Mouse (Mus musculus) kidney, postnatal 4 days (tissue): ENCODE measurements around the gene Tsc22d2.
A peak's percentile ranks its signal among the peaks of the same experiment; 100 is the strongest.
"Not testable (repeated sequence)": the region's sequence is repeated elsewhere in the genome, so short reads cannot be mapped to it uniquely, and the experiment has no call there.

Experiments
- DNase-seq, 2 experiments: peaks; one replicate each; pipeline ENCODE4 v3.0.0; 2021; ENCODE audit warnings: mixed read lengths in 2 of 2

The Tsc22d2 gene

DNA sequence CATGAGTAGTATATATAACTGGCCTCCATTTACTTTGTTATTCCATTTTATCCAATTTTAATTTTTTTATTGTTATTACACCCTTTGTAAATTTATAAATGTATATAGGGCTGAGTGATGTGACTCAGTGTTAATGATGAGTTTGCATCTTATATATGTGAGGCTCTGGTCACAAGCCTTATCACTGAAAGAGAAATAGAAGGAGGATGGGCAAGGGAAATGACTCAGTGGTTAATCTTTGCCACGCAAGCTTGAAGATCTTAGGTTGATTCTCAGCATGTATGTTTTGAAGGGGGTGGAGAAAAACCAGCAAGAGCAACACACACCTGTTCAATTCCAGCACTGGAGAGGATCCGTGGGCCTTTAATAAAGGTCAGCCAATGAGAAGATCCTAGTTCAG, 19.9 kb downstream of the Tsc22d2 start:
- no peak for DNase-seq

DNA sequence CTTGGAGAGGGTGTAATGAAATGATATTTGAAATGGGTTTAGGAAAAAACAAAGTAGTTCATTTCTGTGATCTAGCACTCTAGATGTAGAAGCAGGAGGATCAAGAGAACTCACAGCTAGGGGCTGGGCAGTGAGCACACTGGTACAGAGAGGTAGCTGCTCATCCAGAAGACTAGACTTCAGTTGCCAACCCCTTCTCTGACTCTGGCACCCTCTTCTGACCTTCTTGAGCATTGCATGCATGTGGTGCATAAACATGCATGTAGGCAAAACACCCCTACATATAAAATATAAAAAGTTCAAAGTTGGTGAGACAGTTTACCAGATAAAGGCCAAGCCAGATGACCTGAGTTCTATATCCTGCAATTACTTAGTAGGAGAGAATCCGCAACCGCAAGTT, 33.7 kb downstream of the Tsc22d2 start:
- peak; percentile 21 to 30 for DNase-seq

DNA sequence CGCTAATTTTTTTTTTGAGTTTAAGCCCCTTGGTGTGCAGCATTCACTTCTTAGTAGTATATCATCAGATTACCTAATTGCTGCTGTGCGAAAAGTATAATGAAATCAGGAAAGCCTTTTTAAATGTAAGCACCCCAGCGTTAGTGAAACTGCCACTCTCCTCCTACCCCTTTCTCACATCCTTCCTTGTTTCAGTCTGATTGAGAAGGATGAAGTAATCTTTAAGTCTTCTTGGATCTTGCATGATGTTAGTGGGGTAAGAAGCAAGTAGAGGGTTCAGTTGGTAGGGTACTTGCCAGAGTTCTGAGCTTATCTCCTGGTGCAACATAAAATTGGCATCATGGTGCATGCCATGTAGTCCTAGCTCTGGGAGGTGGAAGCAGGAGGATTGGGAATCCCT, 35.0 kb downstream of the Tsc22d2 start:
- DNase-seq: no peak

DNA sequence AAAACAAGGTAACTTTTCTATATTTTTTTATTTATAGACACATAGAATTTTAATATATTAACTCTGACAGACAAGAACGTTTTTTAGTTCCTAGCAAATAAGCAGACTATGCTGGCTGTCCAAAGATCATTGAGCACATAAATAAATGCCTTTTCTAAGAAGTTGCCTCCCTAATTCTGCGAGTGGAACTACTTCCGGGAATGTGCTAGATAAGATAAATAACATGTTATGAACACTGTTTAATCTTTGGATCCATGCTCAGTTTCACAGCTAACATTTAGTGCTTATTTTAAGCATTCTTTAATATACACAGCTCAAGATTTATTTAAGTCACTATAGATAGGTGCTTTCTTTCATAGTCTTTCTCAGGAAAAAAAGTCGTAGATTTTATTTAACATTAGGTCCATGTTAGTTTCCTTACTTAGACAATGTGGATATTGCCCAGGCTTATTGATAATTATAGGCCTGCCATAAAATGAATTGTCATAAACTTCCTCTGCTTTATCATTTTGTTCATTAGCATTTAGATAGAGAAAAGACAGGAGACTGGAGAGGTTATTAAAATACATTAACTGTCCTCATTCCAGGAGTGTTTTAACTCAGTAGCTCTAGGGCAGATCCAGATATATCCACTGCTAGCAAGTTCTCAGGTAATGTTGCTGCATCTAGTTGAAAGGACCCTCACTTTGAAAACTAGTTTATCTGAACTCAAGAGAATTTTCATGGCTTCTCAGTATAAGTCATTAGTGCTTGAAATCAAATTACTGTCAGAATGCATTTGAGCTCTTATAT, 40.1 kb downstream of the Tsc22d2 start:
- no peak for DNase-seq

DNA sequence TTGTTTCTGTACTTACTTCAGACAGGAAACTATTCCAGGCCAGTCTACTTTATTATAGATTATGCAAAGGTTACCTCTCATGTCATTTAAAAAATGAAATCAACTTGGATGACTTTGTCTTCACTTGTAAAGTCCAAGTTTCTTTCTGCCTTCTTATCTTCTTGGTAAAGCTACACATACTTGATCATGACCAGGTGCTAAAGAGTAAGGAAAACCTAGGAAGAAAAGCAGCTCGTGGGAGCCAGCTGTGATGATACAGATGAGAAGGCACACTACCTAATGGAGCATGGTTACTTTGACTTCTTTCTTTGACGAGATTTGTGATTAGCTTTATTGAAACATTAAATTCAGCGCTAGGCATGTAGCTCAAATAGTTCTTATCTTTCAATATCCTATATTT, 40.7 kb downstream of the Tsc22d2 start:
- DNase-seq: no peak

DNA sequence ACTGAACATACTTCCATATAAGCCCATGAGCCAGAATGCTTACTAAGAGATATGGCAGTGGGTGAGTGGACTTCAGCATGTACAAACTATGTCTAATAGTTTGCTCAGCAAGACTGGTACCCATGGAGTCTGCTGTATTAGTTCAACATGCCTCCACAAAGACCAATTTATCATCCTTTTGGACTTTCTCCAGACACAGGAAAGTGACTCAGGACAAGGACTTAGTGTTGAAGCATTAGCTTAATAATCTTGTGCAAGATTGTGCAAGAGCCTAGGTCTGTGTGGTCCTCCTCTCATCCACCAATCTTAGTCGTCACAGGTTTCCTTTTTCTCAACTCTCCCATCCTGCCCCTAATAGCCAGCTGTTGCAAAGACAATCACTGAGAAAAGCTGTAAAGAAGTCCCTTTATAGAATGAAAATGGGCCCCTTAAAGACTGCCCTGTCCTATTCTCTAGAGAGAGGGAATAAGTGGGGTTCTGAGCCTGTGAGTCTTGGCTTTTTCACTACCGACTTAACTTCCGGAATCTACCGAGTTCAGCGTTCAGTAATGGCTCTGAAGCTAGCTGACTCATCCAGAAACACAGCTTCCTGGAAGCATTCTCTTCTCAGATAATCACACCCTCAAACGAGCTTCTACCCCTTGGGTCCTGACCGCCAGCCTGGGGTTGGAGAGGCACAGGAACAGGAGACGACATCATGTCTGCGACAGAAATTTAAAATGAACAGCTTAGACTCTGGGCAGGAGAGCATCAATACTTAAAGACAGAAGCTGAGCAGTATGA, 55.3 kb downstream of the Tsc22d2 start:
- DNase-seq: no peak

DNA sequence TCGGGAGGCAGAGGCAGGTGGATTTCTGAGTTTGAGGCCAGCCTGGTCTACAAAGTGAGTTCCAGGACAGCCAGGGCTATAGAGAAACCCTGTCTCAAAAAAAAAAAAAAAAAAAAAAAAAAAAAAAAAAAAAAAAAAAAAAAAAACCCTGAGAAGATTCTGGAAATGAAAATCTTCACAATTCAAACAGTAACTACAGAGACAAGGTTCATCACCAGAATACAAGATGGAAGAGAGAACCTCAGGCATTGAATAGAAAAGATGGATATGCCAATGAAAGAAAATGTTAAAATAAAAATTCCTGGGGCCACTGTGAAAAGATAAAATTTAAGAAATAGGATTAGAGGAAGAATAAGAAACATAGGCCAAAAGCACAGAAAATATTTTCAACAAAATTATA, 60.8 kb downstream of the Tsc22d2 start:
- DNase-seq: not testable (repeated sequence)

DNA sequence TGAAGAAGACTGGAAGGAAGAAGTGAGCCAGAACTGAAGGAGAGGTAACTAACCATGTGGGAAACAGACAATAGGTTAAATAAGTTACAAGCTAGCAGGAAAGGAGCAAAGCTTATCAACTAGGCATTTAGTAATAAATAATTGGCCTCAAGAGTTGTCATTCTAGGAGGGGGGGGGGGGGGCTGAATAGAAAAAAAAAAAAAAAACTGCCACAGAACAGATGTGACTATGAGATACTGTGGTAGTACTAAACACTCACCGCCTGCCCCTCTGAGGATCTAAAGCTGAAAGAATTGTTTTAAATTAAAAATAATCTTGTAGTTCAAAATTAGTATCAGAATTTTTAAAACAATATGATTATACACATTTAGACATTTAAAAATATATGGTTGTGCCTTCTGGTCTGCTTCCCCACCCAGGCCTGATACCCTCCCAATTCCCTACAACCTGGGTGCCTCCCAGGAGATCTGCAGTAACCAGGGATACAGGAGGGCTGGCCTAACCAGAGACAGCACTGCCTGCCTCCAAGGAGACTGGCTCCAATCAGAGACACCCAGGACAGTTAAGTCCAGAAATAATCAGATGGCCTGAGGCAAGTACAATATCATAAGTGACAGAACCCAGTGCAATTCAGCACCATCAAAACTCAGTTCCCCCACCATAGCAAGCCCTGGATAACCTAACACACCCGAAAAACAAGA, 64.4 kb downstream of the Tsc22d2 start:
- no peak for DNase-seq

DNA sequence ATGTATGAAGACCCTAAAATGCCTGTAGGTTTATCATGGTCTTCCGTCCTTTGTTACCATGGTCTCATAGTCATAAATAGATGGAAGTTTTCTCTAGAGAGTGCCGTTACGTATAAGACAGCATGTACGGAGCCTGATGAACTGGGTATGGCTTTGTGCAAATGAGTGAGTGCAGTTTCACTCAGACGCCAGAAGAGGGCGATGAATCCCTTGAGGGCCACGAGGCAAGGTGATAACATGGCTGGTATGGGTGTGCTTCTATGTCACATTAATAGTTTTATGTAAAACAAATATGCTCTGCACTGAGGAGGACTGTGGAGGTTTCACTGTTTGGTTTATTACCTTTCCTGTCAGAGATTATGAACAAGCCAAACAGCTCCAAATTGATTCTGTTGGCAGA, 71.4 kb downstream of the Tsc22d2 start:
- DNase-seq: peak in 1 of 2 experiments; percentile 6

DNA sequence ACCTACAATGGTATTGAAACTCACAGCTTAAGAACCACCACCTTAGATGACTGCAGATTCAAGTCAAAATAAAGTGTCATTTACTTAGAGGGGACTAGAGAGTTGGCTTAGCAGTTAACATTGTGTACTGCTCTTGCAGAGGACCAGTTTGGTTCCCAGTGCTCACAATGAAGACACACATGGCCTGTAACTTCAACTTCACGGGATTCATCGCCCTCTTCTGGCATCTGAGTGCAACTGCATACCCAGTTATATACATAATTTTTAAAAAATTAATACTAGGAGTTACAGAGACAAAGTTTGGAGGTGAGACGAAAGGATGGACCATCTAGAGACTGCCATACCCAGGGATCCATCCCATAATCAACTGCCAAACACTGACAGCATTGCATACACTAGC, 72.6 kb downstream of the Tsc22d2 start:
- DNase-seq: no peak

DNA sequence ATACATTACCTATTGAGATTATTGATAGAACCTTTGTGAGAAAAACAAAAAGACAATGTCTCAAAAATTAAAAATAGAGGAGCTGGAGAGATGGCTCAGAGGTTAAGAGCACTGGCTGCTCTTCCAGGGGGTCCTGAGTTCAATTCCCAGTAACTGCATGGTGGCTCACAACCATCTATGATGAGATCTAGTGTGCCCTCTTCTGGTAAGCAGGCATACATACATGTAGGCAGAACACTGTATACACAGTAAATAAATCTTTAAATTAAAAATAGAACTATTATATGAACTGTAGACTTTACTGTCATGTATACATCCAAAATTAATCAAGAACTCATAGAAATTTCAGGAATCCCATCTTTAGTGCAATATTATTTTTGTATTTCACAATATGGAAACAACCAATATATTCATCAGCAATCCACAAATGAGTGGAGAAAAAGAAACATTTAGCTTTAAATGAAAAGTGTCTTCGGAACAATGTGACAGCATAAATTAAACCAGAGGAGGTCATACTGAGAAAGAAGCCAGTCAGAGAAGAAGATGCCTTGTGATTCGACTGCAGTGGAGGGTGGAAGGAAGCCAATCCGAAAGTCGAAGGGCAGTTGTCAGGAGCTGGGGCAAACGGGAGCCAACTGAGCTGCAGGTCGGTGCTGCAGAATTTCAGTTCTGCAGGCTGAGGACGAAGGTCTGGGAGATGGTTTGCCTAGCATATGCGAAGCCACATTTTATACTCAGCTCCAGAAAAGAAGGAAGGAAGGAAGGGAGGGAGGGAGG, 73.7 kb downstream of the Tsc22d2 start:
- no peak for DNase-seq

DNA sequence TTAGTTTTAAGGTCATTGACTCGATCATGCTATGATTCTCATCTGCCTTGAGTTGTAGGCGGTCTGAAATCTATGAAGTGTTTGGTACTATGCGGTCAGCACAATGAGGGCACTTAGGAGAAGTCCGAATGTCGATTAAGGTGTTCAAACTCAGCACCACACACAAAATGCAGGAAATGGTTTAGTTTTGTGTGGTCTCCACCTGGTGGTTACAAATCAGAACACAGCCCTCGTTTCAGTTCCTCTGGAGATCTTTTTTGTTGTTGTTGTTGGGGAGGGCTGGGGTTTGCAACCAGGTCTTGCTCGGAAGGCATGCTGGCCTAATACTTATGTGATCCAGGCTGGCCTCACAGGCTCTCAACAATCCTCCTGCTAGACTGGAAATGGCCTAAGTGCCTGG, 76.3 kb downstream of the Tsc22d2 start:
- DNase-seq: peak; percentile 26 to 40

DNA sequence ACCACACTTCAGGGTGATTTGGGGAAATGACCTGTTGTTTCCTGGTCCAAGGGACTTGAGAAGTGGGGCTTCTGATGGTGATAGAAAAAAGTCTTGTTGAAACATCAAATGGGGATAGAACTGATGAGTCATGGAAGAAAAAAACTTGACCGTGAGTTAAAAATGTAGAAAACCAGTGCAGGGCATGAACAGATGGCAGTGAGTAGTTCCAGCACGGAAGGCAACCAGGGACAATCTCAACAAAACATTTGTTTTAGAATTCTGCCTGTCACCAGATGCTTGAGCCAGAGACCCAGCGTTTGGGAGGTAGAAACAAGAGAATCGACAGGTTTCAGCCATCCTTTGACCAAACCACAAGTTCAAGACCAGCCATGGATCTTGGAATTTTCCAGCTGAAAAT, 79.1 kb downstream of the Tsc22d2 start:
- no peak for DNase-seq

DNA sequence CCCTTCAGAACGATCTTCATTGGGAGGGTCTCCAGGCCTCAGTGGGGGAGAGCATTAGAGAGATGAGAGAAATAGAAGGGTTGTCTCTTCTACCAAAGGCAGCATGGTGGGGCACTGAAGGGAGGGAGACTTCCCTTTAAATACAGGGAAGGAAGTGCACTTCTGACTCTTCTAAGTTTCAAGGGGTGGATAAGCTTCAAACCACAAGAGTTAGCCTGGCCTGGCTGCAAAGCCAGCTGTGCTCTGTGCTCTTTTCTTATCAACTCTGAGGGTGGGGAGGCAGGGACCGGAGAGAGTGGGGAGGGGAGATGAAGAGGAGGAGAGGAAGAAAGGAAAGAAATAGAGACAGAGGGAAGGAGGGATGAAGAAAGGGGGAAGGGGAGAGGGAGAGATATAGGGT, 87.4 kb downstream of the Tsc22d2 start:
- DNase-seq: no peak

DNA sequence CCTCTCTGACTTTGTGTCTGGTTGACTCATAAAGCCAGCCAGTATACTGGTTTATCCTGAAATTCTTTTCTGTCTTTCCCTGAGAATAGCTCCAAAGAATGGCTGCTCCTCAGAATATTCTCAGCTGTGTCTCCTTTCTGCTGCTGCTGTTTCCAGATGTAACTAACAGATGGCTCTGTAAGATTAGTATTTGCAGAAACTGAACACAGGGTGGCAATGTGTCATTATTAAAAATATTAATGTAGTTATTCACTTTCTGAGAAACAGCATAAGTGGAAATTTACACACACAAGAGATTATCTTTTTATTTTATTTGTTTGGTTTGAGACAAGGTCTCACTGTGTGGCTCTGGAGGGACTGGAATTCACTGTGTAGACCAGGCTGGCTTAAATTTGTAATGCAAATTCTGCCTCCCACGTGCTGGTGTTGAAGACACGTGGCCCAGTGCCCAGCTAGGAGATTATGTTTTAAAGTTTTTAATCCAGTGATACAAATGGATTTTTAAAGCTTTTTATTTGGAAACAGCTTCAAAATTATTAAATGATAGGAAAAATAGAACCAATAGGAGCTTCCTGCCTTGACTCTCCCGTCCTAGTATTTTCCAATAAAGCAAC, 89.3 kb downstream of the Tsc22d2 start:
- DNase-seq: no peak

DNA sequence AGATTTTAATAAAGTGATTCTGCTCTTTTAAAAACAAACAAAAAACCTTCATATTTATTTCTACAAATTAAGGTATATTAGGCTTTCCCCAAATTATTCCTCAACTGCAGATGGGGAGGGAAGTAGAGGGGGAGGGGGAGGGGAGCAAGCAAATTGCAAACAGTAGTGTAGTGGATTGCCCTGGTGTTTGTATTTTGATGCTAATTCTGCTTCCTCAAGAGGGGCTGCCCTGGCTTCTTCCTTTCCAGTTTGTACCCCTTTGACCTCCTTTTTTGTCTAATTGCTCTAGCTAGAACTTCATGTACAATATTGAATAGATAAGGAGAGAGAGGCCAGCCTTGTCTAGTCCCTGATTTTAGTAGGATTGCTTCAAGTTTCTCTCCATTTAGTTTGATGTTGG, 90.2 kb downstream of the Tsc22d2 start:
- DNase-seq: no peak

DNA sequence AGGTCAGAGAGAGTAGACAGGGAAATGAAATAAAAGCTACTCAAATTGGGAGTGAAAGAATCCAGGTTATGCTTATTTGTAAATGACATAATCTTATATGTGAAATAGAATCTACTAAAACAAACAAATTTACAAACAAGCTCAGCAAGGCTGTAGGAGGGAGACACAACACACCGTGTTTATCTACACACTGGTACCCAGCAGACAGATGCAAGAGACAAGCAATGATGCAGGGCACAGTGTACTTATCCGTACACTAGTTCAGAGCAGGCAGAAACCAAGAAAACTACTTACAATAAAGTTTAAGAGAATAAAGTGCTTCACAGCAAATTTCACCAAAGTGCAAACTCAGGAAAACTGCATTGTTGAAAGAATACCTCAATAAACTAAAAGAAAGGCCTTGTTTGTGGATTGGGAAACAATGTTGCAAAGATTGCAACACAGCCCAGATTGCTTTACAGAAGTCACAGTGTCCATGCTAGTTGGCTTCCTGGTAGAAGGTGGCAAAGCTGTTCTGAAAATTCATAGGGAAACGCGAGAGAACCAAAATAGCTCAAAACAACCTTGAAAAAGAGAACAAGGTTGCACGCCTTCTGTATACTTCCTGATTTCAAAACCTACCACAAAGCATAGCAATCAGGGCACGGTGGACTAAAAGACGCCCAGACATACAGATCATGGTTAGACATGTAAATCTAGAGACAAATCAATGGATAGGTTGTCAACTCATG, 93.7 kb downstream of the Tsc22d2 start:
- no peak for DNase-seq

DNA sequence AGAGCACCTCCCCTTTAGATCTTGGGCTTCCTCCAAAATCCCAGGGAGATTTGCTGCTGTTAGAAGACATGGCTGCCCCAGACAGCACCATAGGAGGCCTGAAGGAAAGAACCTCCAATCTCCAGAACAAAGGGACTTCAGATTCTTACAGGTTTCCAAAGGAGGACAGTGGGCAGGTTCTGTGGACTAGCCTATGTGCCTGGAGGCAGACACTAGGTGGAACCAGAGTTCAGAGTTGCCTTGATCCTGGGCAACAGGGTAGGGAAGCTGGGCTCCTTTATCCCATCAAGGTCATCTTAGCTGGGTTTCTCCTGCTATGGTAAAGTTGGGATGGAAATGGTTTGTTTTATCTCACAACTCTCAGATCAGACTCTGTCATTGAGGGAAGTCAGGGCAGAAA, 97.1 kb downstream of the Tsc22d2 start:
- peak in 1 of 2 experiments; percentile 10 for DNase-seq

DNA sequence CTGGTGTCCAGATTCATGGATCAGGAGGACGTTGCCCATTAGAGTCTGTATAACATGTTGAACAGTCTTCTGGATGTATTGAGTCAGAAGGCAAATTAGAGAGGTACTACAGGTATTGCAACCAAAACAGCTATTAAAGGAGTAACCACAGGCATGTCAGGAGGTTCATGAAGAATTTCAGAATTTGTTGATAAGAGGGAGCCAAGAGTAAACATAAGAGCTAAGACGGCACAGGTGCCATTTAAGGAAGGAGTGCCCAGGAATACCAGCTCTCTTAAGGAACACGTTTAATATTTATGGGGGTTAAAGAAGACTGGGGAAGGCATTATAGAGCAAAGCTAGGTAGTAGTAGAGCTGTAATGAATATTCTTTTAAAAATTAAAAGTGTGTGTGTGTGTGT, 98.2 kb downstream of the Tsc22d2 start:
- no peak for DNase-seq

DNA sequence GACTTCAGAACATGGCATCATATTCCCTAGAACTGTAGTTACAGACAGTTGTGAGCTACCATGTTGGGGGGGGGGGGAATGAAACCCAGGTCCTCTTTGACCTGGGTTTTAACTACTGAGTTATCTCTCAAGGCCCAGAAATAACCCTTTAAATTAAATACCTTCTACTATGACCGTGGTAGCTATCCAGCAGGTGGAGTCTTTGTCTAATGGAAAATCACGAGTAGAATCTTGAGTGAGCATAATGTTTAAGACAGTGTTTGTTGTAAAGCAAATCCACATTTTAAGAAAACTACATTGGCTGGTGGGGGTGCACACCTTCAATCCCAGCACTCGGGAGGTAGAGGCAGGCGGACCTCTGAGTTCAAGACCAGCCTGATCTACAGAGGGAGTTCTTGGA, 99.0 kb downstream of the Tsc22d2 start:
- no peak for DNase-seq

DNA sequence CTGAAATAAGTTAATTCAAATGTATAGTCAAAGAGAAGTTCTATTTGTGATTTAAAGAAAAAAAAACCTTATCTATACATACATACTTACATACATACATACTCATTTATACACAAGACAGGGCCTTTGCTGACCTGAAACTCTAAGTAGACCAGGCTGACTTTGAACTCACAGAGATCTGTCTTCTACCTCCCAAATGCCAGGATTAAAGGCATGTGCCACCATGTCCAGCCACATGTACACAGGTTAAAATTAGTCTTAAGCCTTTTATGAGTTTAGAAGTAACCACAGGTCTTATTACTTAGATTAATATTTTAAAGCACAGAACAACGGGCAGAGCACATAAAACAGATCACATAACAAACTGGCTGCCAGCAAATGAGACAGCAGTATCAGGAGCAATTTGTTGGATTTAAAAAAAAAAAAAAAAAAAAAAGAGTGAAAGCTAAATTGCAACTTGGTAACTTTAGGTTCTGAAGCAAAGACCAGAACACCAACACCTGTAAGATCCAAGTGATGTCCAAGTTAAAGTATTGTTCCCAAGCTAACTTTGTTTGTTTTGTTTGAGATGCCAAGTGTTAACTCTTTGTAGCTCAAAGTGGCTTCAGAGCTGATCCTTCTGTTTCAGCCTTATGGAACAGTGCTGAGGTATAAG, 101.6 kb downstream of the Tsc22d2 start:
- no peak for DNase-seq
